Mouse (Mus musculus): ENCODE data around the gene Thoc5.

GRCm38 (mm10) chr11:4858416-4858815 is 36.7 kb upstream of the Thoc5 start:
- TF ChIP-seq TAL1 (IDR thresholded peaks at IDR 0.05; ENCODE audit: low read length), result no peak
- TF ChIP-seq GATA1 (IDR thresholded peaks at IDR 0.05; ENCODE audit: low read length), result no peak
